Comparison of ENCODE assay signal across 7 mouse cellular contexts in the genomic region with DNA sequence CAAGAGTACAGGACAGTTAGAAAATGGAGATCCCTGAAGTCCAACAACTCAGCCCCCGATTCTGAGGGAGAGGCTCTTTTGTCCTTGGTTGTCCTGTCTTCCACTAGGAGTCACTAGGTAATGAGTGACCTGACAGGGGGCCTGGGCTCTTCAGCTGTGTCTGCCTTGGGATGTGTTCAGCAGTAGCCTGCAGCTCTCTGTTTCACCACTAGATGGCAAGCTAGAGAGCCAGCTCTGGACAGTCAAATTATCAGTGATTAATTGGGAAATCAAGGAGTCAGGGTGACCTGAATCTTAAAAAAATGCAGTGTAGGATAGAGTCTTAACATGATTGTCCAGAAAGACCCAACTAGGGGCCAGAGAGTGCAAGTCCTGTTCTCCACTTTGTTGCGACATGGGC. TPM values are rescaled to one million over a fixed set of nuclear protein-coding genes. Genes with fewer than 3 reads are reported as not detected.
DNase-seq lines count a peak whose midpoint lies in the region; ATAC-seq and TF ChIP-seq lines count a peak whose summit lies in the region.

No protein-coding gene starts in this region.

- no peak for ATAC-seq in heart, embryonic 12.5 days (ENCODE audit: insufficient number of reproducible peaks, low FRiP score)

- H3K9me3 ChIP-seq in heart, embryonic 12.5 days (replicated peaks): no peaks in the 10 kb centered on the region

- H3K9ac ChIP-seq in heart, embryonic 12.5 days: no peak overlapping the region

- peak; percentile 49 to 58 for DNase-seq in heart, postnatal 14 days
- DNase-seq in urinary bladder, postnatal 25 days (ENCODE audit: low spot score): peak; percentile 40
- DNase-seq in urinary bladder, postnatal 4 days (ENCODE audit: low spot score in 2 of 2): no peak
- DNase-seq in c-Kit-positive CD71-negative TER-119-negative erythroid progenitor cells, embryonic 14.5 days (ENCODE audit: low read depth): peak; percentile 35
- DNase-seq in layer of hippocampus, postnatal 10 days (ENCODE audit: low spot score in 2 of 2): peak; percentile 68 to 74

- WGBS in heart, embryonic 12.5 days: 81% methylated on average over 2 of the region's 2 CpGs
- 69% methylated on average over 2 of the region's 2 CpGs for WGBS in small intestine, adult 2 months

- peaks cover 7% of the 10 kb centered on the region; the same call in 1 of the 2 replicates for H3K4me1 ChIP-seq in heart, embryonic 12.5 days (replicated peaks)
- H3K4me1 ChIP-seq in small intestine, adult 2 months (ENCODE audit: control insufficient read depth, insufficient read depth, insufficient read length, low read length): no peaks in the 10 kb centered on the region; the same call in 1 of the 2 replicates

- no peak overlapping the region for H3K27ac ChIP-seq in heart, embryonic 12.5 days (ENCODE audit: poor library complexity, severe bottlenecking)
- no peak overlapping the region for H3K27ac ChIP-seq in small intestine, adult 2 months (ENCODE audit: insufficient read depth, low read depth, low read length)

- intact Hi-C loops in heart, postnatal 14 days (cut with DNase I): loop anchor here (2.0 kb wide), 1 partner anchor 354 kb away; no protein-coding TSS in a partner anchor

- H3K4me3 ChIP-seq in heart, embryonic 12.5 days: no peak overlapping the region
- no peak overlapping the region for H3K4me3 ChIP-seq in small intestine, adult 2 months (ENCODE audit: low read depth, low read length)

- H3K4me2 ChIP-seq in heart, embryonic 12.5 days: no peak overlapping the region

- H3K36me3 ChIP-seq in heart, embryonic 12.5 days: no peaks in the 10 kb centered on the region
- no peaks in the 10 kb centered on the region for H3K36me3 ChIP-seq in small intestine, adult 2 months (ENCODE audit: control insufficient read depth, insufficient read depth, low read length)

- TF ChIP-seq POLR2A in small intestine, adult 2 months (IDR thresholded peaks at IDR 0.05; ENCODE audit: low read depth, low read length): no peak

- peak; percentile 67; the same call in 1 of the 2 replicates for TF ChIP-seq CTCF in small intestine, adult 2 months (IDR thresholded peaks at IDR 0.05; ENCODE audit: extremely low read depth, insufficient read length, insufficient replicate concordance, low read depth, low read length)

- peaks cover 18% of the 10 kb centered on the region for H3K27me3 ChIP-seq in heart, embryonic 12.5 days (replicated peaks)
- no peaks in the 10 kb centered on the region for H3K27me3 ChIP-seq in small intestine, adult 2 months (ENCODE audit: control insufficient read depth, insufficient read depth, low read length)

RNA-seq across cellular contexts. Expression of gene Cacna1i, which starts 53.3 kb away (rescaled TPM):
- total RNA-seq in heart, postnatal 14 days (2021): under 1 TPM in 1 of 2 experiments, not detected in 1; 0.10 TPM
- polyA plus RNA-seq in heart, embryonic 12.5 days (2016; fragmentation: Nextera tagmentation; extraction: Ambion mirVana): not detected in 2 replicates
- total RNA-seq in layer of hippocampus, postnatal 10 days (2021): 10 to 100 TPM; 36.0 to 38.0 TPM
- polyA plus RNA-seq in small intestine, adult 2 months (2012; rRNA removed): 0.46 and 0.85 TPM in 2 replicates

Comparison
In these comparisons a context has a peak if more than half of its experiments do, and no peak if none do; other contexts are left out.
1. DNase-seq: peak in heart, postnatal 14 days (2 of 2), urinary bladder, postnatal 25 days (single experiment), c-Kit-positive CD71-negative TER-119-negative erythroid progenitor cells, embryonic 14.5 days (single experiment) and layer of hippocampus, postnatal 10 days (2 of 2); none in urinary bladder, postnatal 4 days (0 of 2).
2. RNA of gene Cacna1i, which starts 53.3 kb away (total RNA-seq): 36.0 to 38.0 TPM in layer of hippocampus, postnatal 10 days; 0.10 TPM in heart, postnatal 14 days; every median in the first group is over 10 times any median in the second.